Mouse (Mus musculus): ENCODE data around the gene B3gntl1. TPM values are rescaled to one million over a fixed set of nuclear protein-coding genes. Genes with fewer than 3 reads are reported as not detected.

The B3gntl1 gene
- polyA plus RNA-seq, 1 experiment from 2014 or later, result 1.8 TPM

DNA sequence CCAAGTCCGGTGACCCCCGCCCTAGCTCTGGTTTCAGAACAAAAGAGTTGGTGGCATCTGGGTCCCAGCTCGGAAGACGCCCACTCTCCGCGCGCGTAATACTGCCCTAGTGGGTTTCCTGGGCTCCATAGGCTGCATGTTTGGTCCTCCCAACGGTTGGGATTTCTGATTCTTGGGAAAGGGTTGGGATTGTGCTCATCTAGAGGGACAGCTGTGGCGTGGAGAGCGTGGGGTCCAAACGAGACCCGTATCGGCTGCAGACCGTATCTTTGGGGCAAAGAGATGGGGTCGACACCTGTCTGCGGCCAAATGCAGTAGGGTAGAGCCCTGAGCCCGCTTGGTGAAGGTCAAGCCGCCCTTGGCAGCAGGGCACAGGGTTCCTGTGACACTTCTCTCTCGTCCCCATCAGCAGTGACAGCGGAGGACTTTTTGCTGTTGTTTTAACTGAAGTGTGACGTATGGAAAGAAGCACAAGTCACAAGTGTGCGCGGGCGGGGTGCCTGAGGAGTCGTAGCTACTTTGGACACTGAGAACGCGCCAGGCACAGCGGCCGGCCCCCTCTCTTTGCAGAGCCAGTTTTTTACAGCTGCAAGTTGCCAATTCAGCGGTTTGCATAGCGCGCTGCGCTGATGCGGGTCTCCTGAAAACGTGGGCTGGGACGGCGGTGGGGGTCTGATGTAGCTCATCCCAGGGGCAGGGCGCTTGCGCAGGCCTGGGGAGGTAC is 30.1 kb upstream of the B3gntl1 start:
- Histone ChIP-seq H3K27me3 (peaks cover 71% of the 10 kb centered on the region), H3K36me3 (replicated peaks) (no peaks in the 10 kb centered on the region), H3K4me1 (replicated peaks) (0 out of 2 replicates have a peak, but pooled peaks cover 17% of the 10 kb centered on the region), H3K4me3 (replicated peaks) (peak overlapping the region; percentile 59), H3K9me3 (replicated peaks) (no peaks in the 10 kb centered on the region), H3K27ac (replicated peaks) (no peak overlapping the region), H3K4me2 (peak overlapping the region; percentile 79), H3K9ac (peak overlapping the region; percentile 32; the same call in 1 of the 2 replicates)
- 1% methylated on average over 40 of the region's 40 CpGs for WGBS (ENCODE audit: insufficient replicate concordance)
- ATAC-seq (ENCODE audit: insufficient read depth), result 0 out of 2 replicates have a peak, but pooled peaks have one; percentile 9

GRCm38 (mm10) chr11:121702111-121702894 is 29.4 kb upstream of the B3gntl1 start:
- H3K4me2 ChIP-seq, result peak overlapping the region; percentile 79
- no peak overlapping the region for H3K27ac ChIP-seq (replicated peaks)
- no peaks in the 10 kb centered on the region for H3K36me3 ChIP-seq (replicated peaks)
- peak overlapping the region; percentile 32; the same call in 1 of the 2 replicates for H3K9ac ChIP-seq
- peak; percentile 80 for ATAC-seq (ENCODE audit: insufficient read depth)
- H3K4me3 ChIP-seq (replicated peaks), result peak overlapping the region; percentile 59
- H3K27me3 ChIP-seq, result peaks cover 63% of the 10 kb centered on the region
- under 1% methylated on average over 68 of the region's 69 CpGs for WGBS (ENCODE audit: insufficient replicate concordance)
- no peaks in the 10 kb centered on the region for H3K9me3 ChIP-seq (replicated peaks)
- 0 out of 2 replicates have a peak, but pooled peaks cover 17% of the 10 kb centered on the region for H3K4me1 ChIP-seq (replicated peaks)

- 70% methylated on average over 5 of the region's 5 CpGs for WGBS (ENCODE audit: insufficient replicate concordance)
- Histone ChIP-seq H3K27me3 (peaks cover 57% of the 10 kb centered on the region), H3K36me3 (replicated peaks) (no peaks in the 10 kb centered on the region), H3K4me3 (replicated peaks) (peak within 1 kb of the TSS; percentile 59), H3K4me2 (peak within 1 kb of the TSS; percentile 79), H3K9ac (peak within 1 kb of the TSS; percentile 30; the same call in 1 of the 2 replicates), H3K9me3 (replicated peaks) (no peaks in the 10 kb centered on the region), H3K4me1 (replicated peaks) (0 out of 2 replicates have a peak, but pooled peaks cover 17% of the 10 kb centered on the region), H3K27ac (replicated peaks) (no peak within 1 kb of the TSS)
- no peak for ATAC-seq (ENCODE audit: insufficient read depth)
Observed at GRCm38 (mm10) chr11:121701244-121701643, 28.3 kb upstream of the B3gntl1 start, which contains the start of gene Metrnl. TSS of gene Metrnl (plus strand) at chr11:121701544.

DNA sequence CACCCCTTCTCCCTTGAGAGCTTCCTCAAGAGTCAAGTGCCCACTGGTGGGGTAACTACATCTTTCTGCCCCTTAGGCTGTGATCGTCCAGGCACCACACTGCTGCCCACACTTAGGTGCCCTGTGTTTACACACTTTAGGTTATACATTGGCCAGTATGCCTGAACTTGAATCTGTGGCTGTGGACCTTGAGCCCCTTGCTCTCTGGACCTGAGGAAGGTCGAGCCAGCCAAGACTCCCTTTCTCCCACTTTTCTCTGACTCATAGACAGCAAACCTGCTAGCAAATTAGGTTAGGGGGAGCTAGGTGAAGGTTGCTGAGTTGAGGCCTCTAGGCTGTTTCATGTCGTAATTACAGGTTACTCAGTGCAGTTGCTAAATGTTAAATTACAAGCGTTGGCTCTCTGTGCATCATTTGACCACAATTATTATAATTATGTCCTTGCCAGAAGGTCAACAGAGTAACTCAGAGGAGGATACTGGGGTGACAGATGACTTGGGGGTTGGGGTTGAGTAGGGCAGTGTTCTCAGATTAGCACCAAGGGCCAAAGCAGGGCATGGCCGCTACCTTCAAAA is 25.5 kb upstream of the B3gntl1 start:
- H3K36me3 ChIP-seq (replicated peaks), result no peaks in the 10 kb centered on the region
- H3K27ac ChIP-seq (replicated peaks), result no peak overlapping the region
- H3K9ac ChIP-seq, result no peak overlapping the region
- 0 out of 2 replicates have a peak, but pooled peaks cover 15% of the 10 kb centered on the region for H3K4me1 ChIP-seq (replicated peaks)
- ATAC-seq (ENCODE audit: insufficient read depth), result no peak
- 56% methylated on average over 5 of the region's 5 CpGs for WGBS (ENCODE audit: insufficient replicate concordance)
- H3K4me2 ChIP-seq, result no peak overlapping the region
- no peak overlapping the region for H3K4me3 ChIP-seq (replicated peaks)
- H3K9me3 ChIP-seq (replicated peaks), result no peaks in the 10 kb centered on the region
- peaks cover 32% of the 10 kb centered on the region for H3K27me3 ChIP-seq

- Histone ChIP-seq H3K4me1 (replicated peaks) (0 out of 2 replicates have a peak, but pooled peaks cover 7% of the 10 kb centered on the region), H3K27ac (replicated peaks) (no peak overlapping the region), H3K4me3 (replicated peaks) (no peak overlapping the region), H3K4me2 (no peak overlapping the region), H3K9me3 (replicated peaks) (no peaks in the 10 kb centered on the region), H3K9ac (no peak overlapping the region), H3K27me3 (peaks cover 20% of the 10 kb centered on the region), H3K36me3 (replicated peaks) (no peaks in the 10 kb centered on the region)
- 59% methylated on average over 4 of the region's 4 CpGs for WGBS (ENCODE audit: insufficient replicate concordance)
- ATAC-seq (ENCODE audit: insufficient read depth), result no peak
Observed at GRCm38 (mm10) chr11:121697271-121697670, 24.3 kb upstream of the B3gntl1 start.

DNA sequence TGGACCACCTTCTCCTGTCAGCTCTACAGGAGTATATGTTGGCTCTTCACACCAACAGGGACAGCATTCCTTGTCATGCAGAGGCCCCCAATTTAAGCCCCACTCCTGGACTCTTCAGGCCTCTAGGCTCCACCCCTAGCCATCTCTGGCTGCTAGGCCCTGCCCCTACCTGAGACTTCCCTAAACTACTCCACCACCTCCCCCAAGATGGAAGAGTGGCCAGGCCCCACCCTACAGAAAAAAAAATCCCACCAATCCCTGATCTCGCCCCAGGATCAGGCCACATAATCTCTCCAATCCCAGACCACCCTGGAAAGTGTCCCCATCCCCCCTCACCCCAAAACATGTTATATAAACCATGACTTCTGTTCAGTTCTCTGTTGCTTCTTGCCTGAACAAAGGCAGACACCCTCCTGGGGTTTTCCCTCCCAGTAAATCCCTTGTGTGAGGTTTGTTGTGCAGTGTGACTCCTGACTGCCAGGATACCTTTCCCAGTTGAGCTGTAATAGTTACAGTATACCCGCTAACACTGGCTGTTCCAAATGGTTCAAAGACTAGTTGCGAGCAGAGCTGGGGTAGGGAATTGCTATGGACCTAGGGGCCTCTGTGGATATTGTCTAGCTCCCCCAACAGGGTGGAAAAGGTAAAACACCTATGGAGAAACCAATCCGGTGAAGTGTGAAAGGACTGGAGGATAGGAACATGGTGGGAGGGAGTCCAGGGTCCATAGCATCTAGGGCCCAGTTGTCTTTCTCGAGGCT is 22.5 kb upstream of the B3gntl1 start:
- Histone ChIP-seq H3K4me2 (no peak overlapping the region), H3K27me3 (peaks cover 2% of the 10 kb centered on the region; the same call in 1 of the 2 replicates), H3K4me1 (replicated peaks) (no peaks in the 10 kb centered on the region), H3K36me3 (replicated peaks) (no peaks in the 10 kb centered on the region), H3K27ac (replicated peaks) (no peak overlapping the region), H3K9ac (no peak overlapping the region), H3K9me3 (replicated peaks) (no peaks in the 10 kb centered on the region), H3K4me3 (replicated peaks) (no peak overlapping the region)
- whole genome bisulfite sequencing (ENCODE audit: insufficient replicate concordance), result 60% methylated on average over 5 of the region's 5 CpGs
- no peak for ATAC-seq (ENCODE audit: insufficient read depth)

- no peaks in the 10 kb centered on the region for H3K27me3 ChIP-seq
- WGBS (ENCODE audit: insufficient replicate concordance), result 46% methylated on average over 2 of the region's 2 CpGs
- no peaks in the 10 kb centered on the region for H3K9me3 ChIP-seq (replicated peaks)
- ATAC-seq (ENCODE audit: insufficient read depth), result no peak
- H3K36me3 ChIP-seq (replicated peaks), result no peaks in the 10 kb centered on the region
- H3K4me2 ChIP-seq, result no peak overlapping the region
- no peak overlapping the region for H3K9ac ChIP-seq
- H3K4me1 ChIP-seq (replicated peaks), result 0 out of 2 replicates have a peak, but pooled peaks cover 2% of the 10 kb centered on the region
- no peak overlapping the region for H3K4me3 ChIP-seq (replicated peaks)
- no peak overlapping the region for H3K27ac ChIP-seq (replicated peaks)
Observed at GRCm38 (mm10) chr11:121688024-121688423, 15.1 kb upstream of the B3gntl1 start.

GRCm38 (mm10) chr11:121686674-121687073 is 13.7 kb upstream of the B3gntl1 start:
- Histone ChIP-seq H3K27me3 (no peaks in the 10 kb centered on the region), H3K4me3 (replicated peaks) (no peak overlapping the region), H3K9ac (no peak overlapping the region), H3K27ac (replicated peaks) (no peak overlapping the region), H3K4me2 (no peak overlapping the region), H3K36me3 (replicated peaks) (no peaks in the 10 kb centered on the region), H3K9me3 (replicated peaks) (no peaks in the 10 kb centered on the region), H3K4me1 (replicated peaks) (0 out of 2 replicates have a peak, but pooled peaks cover 2% of the 10 kb centered on the region)
- WGBS (ENCODE audit: insufficient replicate concordance), result 41% methylated on average over 5 of the region's 5 CpGs
- no peak; the same call in 1 of the 2 replicates for ATAC-seq (ENCODE audit: insufficient read depth)

DNA sequence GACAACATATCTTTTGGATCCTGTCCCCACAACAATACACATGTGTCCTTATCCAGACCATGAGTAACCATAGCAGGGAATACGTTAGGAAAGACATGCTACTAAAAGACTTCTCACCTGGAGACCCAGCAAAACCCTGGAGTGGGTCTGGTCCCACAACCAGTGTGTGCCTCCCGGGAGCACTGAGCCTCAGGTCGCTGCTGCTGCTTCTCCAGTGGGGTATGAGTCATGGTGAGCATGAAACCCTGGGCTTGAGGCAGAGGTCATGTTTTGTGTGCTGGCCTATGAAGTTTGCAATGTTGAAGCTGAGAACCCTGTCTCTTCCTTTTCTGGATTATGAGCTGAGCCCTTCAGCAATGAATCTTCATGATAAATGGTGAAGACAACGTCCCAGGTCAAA is 13.1 kb upstream of the B3gntl1 start:
- Histone ChIP-seq H3K27ac (replicated peaks) (no peak overlapping the region), H3K4me3 (replicated peaks) (no peak overlapping the region), H3K36me3 (replicated peaks) (no peaks in the 10 kb centered on the region), H3K4me2 (no peak overlapping the region), H3K9ac (no peak overlapping the region), H3K4me1 (replicated peaks) (0 out of 2 replicates have a peak, but pooled peaks cover 2% of the 10 kb centered on the region), H3K9me3 (replicated peaks) (no peaks in the 10 kb centered on the region), H3K27me3 (no peaks in the 10 kb centered on the region)
- WGBS (ENCODE audit: insufficient replicate concordance), result 51% methylated on average over 4 of the region's 4 CpGs
- ATAC-seq (ENCODE audit: insufficient read depth), result no peak

GRCm38 (mm10) chr11:121685491-121686001 is 12.6 kb upstream of the B3gntl1 start:
- Histone ChIP-seq H3K27me3 (no peaks in the 10 kb centered on the region), H3K36me3 (replicated peaks) (no peaks in the 10 kb centered on the region), H3K4me2 (no peak overlapping the region), H3K4me3 (replicated peaks) (no peak overlapping the region), H3K27ac (replicated peaks) (no peak overlapping the region), H3K9me3 (replicated peaks) (no peaks in the 10 kb centered on the region), H3K9ac (no peak overlapping the region), H3K4me1 (replicated peaks) (0 out of 2 replicates have a peak, but pooled peaks cover 2% of the 10 kb centered on the region)
- ATAC-seq (ENCODE audit: insufficient read depth), result peak; percentile 42; the same call in 1 of the 2 replicates
- WGBS (ENCODE audit: insufficient replicate concordance), result 52% methylated on average over 6 of the region's 6 CpGs
